Mouse (Mus musculus) stomach, postnatal 0 days (tissue): Measurements from ENCODE around the gene Myh7.

Experiments
- CTCF ChIP-seq: IDR thresholded peaks from 2 replicates; pipeline ENCODE4 v1.5.1; 2016; ENCODE audit warnings: antibody characterized with exemption, low read depth, mild to moderate bottlenecking, moderate library complexity
- EP300 ChIP-seq: optimal IDR thresholded peaks from 2 replicates; pipeline ENCODE3; 2016; ENCODE audit warnings: antibody characterized with exemption

- TF ChIP-seq EP300 (no peak), CTCF (peak; percentile 83)
These were observed 29.8 kb upstream of the Myh7 start for GRCm38 (mm10) chr14:55024236-55024635.
